Mouse (Mus musculus) cerebellum, postnatal 10 days (tissue): ENCODE measurements at regions not wholly inside any gene's neighbourhood (a gene's known extent, or its start where the extent isn't known, plus 50 kb on each side); places are given as distances from the start of the nearest gene placed in this dataset.
A peak's percentile ranks its signal among the peaks of the same experiment; 100 is the strongest.

ENCODE experiments used
- DNase-seq, 2 experiments: peaks; one replicate each; pipeline ENCODE4 v3.0.0; 2021; ENCODE audit warnings: mixed read lengths in 2 of 2

GRCm38 (mm10) chr9:91818616-91819328 lies 374.0 kb upstream of the Plscr5 start:
- DNase-seq = peak; percentile 93 to 97

GRCm38 (mm10) chr9:91803372-91803961 lies 389.3 kb upstream of the Plscr5 start:
- peak; percentile 77 to 88 for DNase-seq

- DNase-seq = no peak
Measured at GRCm38 (mm10) chr9:91798837-91799225, 393.9 kb upstream of the Plscr5 start.

GRCm38 (mm10) chr9:91798171-91798836 lies 394.4 kb upstream of the Plscr5 start:
- DNase-seq = peak; percentile 85 to 88

- DNase-seq = peak; percentile 76 to 82
Measured at GRCm38 (mm10) chr9:91796976-91797375, 395.8 kb upstream of the Plscr5 start.

- no peak for DNase-seq
Measured at GRCm38 (mm10) chr9:91752935-91753334, 387.3 kb upstream of the Zic1 start.

- DNase-seq = no peak
Measured at GRCm38 (mm10) chr9:91711106-91711505, 345.5 kb upstream of the Zic1 start.

GRCm38 (mm10) chr9:91680859-91681258 lies 315.2 kb upstream of the Zic1 start:
- peak; percentile 41 to 54 for DNase-seq

- DNase-seq = no peak
Measured at GRCm38 (mm10) chr9:91666667-91667066, 301.1 kb upstream of the Zic1 start.

- DNase-seq = peak; percentile 81
Measured at GRCm38 (mm10) chr9:91660089-91660488, 294.5 kb upstream of the Zic1 start.

- DNase-seq = peak; percentile 68 to 69
Measured at GRCm38 (mm10) chr9:91654071-91654470, 288.5 kb upstream of the Zic1 start.

GRCm38 (mm10) chr9:91652384-91653100 lies 286.9 kb upstream of the Zic1 start:
- DNase-seq = peak; percentile 9 to 25

GRCm38 (mm10) chr9:91610401-91610800 lies 244.8 kb upstream of the Zic1 start:
- peak in 1 of 2 experiments; percentile 29 for DNase-seq

- peak; percentile 81 to 82 for DNase-seq
Measured at GRCm38 (mm10) chr9:91609457-91610166, 244.0 kb upstream of the Zic1 start.

- no peak for DNase-seq
Measured at GRCm38 (mm10) chr9:91601740-91602139, 236.1 kb upstream of the Zic1 start.

- DNase-seq = no peak
Measured at GRCm38 (mm10) chr9:91591915-91592314, 226.3 kb upstream of the Zic1 start.

- DNase-seq = peak; percentile 53 to 54
Measured at GRCm38 (mm10) chr9:91588756-91589155, 223.1 kb upstream of the Zic1 start.

- DNase-seq = peak; percentile 25 to 27
Measured at GRCm38 (mm10) chr9:91587861-91588260, 222.3 kb upstream of the Zic1 start.

- no peak for DNase-seq
Measured at GRCm38 (mm10) chr9:91587271-91587670, 221.7 kb upstream of the Zic1 start.

- peak; percentile 42 to 50 for DNase-seq
Measured at GRCm38 (mm10) chr9:91586635-91587034, 221.0 kb upstream of the Zic1 start.

- DNase-seq = no peak
Measured at GRCm38 (mm10) chr9:91574156-91574555, 208.5 kb upstream of the Zic1 start.

- DNase-seq = no peak
Measured at GRCm38 (mm10) chr9:91566006-91566641, 200.5 kb upstream of the Zic1 start.
